Mouse (Mus musculus) liver, embryonic 11.5 days (tissue): ENCODE measurements around the gene Vmn1r30. TPM values are rescaled to one million over a fixed set of nuclear protein-coding genes. Genes with fewer than 3 reads are reported as not detected.

Source experiments
- ATAC-seq: fragments of 200-750 bp; cut with Nextera tagmentation; replicated peaks from 2 replicates; pipeline ENCODE4 v1.8.0; 2017; ENCODE audit warnings: moderate number of reproducible peaks, mild to moderate bottlenecking, moderate TSS enrichment, moderate library complexity; ENCODE audit not compliant: low FRiP score
- DNase-seq: peaks from one replicate; pipeline ENCODE4 v3.0.0-alpha.2; 2017; ENCODE audit warnings: low spot score
- H3K27ac ChIP-seq: fragments of 300-500 bp; sonication (generic); 2 replicates; pipeline ENCODE4 v1.5.1; 2014; ENCODE audit warnings: mild to moderate bottlenecking, low read depth, low read length, control low read depth
- H3K27me3 ChIP-seq: fragments of 300-500 bp; sonication (generic); replicated peaks from 2 replicates; pipeline ENCODE4 v1.6.1; 2014; ENCODE audit warnings: low read length, mixed read lengths; ENCODE audit not compliant: control insufficient read depth, insufficient read depth
- H3K36me3 ChIP-seq: fragments of 300-500 bp; sonication (generic); 2 replicates; pipeline ENCODE4 v1.6.1; 2014; ENCODE audit warnings: mild to moderate bottlenecking, low read length, moderate library complexity, mixed read lengths; ENCODE audit not compliant: control insufficient read depth, insufficient read depth
- H3K4me1 ChIP-seq: fragments of 300-500 bp; sonication (generic); replicated peaks from 2 replicates; pipeline ENCODE4 v1.6.1; 2014; ENCODE audit warnings: low read length, mixed read lengths; ENCODE audit not compliant: control insufficient read depth, insufficient read depth
- H3K4me2 ChIP-seq: fragments of 300-500 bp; sonication (generic); 2 replicates; pipeline ENCODE4 v1.6.1; 2014; ENCODE audit warnings: mild to moderate bottlenecking, control low read depth, moderate library complexity
- H3K4me3 ChIP-seq: fragments of 300-500 bp; sonication (generic); 2 replicates; pipeline ENCODE4 v1.5.1; 2014; ENCODE audit warnings: low read depth, low read length, control low read depth
- H3K9ac ChIP-seq: fragments of 300-500 bp; sonication (generic); 2 replicates; pipeline ENCODE4 v1.6.1; 2014; ENCODE audit warnings: low read depth, low read length, control low read depth
- H3K9me3 ChIP-seq: fragments of 300-500 bp; sonication (generic); 2 replicates; pipeline ENCODE4 v1.6.1; 2016; ENCODE audit warnings: low read length, inconsistent platforms, mixed read lengths; ENCODE audit not compliant: control insufficient read depth
- WGBS: fragments of 180-500 bp; shearing (Covaris S2); extraction: QIAGEN DNeasy Blood & Tissue Kit; methylation state at CpG from one replicate; pipeline ENCODE4 v1.1.7; 2014; 5-methylcytosine and 5-hydroxymethylcytosine counted together
- polyA plus RNA-seq: library from polyadenylated mRNA; unstranded; fragments of >200 nt; fragmentation: Nextera tagmentation; extraction: Ambion mirVana; gene quantifications from 2 replicates; pipeline ENCODE4 v1.2.1, GENCODE M21; 2014

Vmn1r30 gene
- polyA plus RNA-seq = not detected in 2 replicates

DNA sequence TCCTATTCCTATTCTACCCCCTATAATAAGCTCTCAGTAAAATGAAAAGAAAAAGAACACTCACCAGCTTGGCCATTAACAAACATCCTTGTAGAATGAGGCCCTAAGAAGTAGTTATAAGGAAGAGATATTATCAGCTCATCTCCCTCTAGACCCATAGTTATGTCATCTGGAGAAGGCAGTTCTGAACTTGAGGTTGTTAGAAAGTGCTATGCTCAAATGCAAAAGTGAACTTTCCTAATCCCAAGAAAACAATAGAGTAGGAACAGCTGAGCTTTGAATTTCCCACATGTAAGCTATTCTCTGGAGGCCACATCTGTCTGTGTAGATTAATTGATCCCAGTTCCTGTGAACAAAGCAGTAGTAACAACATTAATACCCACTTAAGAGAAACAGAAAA lies at the start of gene Vmn1r30:
Gene Vmn1r30, minus strand, starts transcription at position 101 of the 400 bp plus-strand sequence.
- H3K36me3 ChIP-seq = no peaks in the 10 kb centered on the region
- no peaks in the 10 kb centered on the region for H3K27me3 ChIP-seq
- no peak within 1 kb of the TSS for H3K27ac ChIP-seq
- H3K9me3 ChIP-seq = no peaks in the 10 kb centered on the region
- no peak within 1 kb of the TSS for H3K4me2 ChIP-seq
- no peak within 1 kb of the TSS for H3K9ac ChIP-seq
- no peak for DNase-seq
- no peak within 1 kb of the TSS for H3K4me3 ChIP-seq
- no peak for ATAC-seq
- no peaks in the 10 kb centered on the region for H3K4me1 ChIP-seq

DNA sequence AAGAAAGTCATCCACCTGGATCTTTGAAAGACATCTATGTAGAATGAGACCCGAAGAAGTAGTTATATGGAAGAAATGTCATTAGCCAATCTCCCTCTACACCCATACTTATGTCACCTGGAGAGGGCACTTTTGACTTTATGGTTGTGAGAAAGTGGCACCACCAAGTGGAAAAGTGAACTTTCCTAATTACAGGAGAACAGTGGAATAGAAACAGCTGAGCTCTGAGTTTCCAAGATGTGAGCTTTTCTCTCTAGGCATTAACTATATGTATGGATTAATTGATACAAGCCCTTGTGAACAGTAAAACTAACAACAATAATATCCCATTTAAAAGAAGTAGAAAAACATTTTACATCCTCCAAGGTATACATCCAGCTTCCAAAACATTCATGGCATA lies 32.0 kb upstream of the Vmn1r30 start, which contains the start of gene Vmn1r31:
Gene Vmn1r31, minus strand, starts transcription at position 101 of the 400 bp plus-strand sequence.
- Histone ChIP-seq H3K27me3 (no peaks in the 10 kb centered on the region), H3K9me3 (no peaks in the 10 kb centered on the region), H3K27ac (no peak within 1 kb of the TSS), H3K4me2 (no peak within 1 kb of the TSS), H3K36me3 (no peaks in the 10 kb centered on the region), H3K4me3 (no peak within 1 kb of the TSS), H3K4me1 (no peaks in the 10 kb centered on the region), H3K9ac (no peak within 1 kb of the TSS)
- 76% methylated on average over 1 of the region's 1 CpGs for WGBS
- DNase-seq (no peak), ATAC-seq (no peak)

Other genes with a start within 250 kb of the Vmn1r30 start
- gene Vmn1r27, start 224.6 kb downstream of the Vmn1r30 start, polyA plus RNA-seq = not detected in 2 replicates
- gene Vmn1r28, start 181.3 kb downstream of the Vmn1r30 start, polyA plus RNA-seq = not detected in 2 replicates
- not detected in 2 replicates for gene Vmn1r29, start 141.8 kb downstream of the Vmn1r30 start, polyA plus RNA-seq
- gene Vmn1r31, start 31.9 kb upstream of the Vmn1r30 start, polyA plus RNA-seq = not detected in 2 replicates
- 135 and 153 TPM in 2 replicates for gene Abcg2, start 141.1 kb upstream of the Vmn1r30 start, polyA plus RNA-seq